Mouse (Mus musculus) C2C12 (cell line): ENCODE data around the gene Serp2.

ENCODE experiments used
- CTCF ChIP-seq: IDR thresholded peaks from one replicate; pipeline ENCODE4 v1.5.1; 2011; ENCODE audit not compliant: control insufficient read depth, insufficient read depth, insufficient read length
- FOSL1 ChIP-seq: IDR thresholded peaks from one replicate; pipeline ENCODE4 v1.8.0; 2011; ENCODE audit warnings: mild to moderate bottlenecking, low read length; ENCODE audit not compliant: poor library complexity, insufficient read depth, severe bottlenecking
- USF1 ChIP-seq: IDR thresholded peaks from one replicate; pipeline ENCODE4 v1.6.1; 2011; ENCODE audit warnings: low read depth, mild to moderate bottlenecking, control low read depth, moderate library complexity

DNA sequence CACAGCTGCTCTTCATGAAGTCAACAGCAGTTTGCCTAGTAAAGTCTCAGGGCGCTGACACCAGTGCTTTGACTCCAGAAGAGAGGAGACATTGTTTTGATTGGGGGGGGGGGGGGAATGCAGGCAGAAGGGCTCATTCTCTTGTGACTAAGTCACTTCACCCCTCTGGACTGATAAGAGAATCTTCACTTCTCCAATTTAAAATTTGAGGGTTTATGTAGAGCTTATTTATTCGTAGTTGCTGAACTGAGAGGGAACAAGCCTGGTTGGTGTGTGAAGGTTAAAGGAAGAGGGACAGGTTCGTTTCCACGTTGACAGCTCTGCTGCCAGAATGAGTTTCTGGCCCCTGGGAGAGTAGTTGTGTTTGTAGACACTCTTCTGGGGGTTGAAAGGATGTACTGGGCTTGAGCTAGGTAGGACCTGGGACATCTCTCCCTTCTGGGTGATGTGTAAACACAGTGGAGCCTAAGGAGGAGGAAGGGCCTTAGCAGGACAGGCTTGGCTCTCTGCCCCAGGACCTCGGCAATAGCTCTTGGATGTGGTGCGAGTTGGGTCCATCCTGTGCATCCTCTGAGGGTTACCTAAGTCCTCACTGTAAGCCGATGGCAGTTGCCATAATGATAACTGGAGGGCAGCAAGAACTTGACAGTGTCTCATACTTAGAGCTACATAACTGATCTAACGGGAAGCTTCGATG lies 48.7 kb downstream of the Serp2 start:
- TF ChIP-seq CTCF (no peak), USF1 (no peak), FOSL1 (no peak)
